Mouse (Mus musculus): ENCODE results near the gene Srms. TPM values are rescaled to one million over a fixed set of nuclear protein-coding genes. Genes with fewer than 3 reads are reported as not detected.

Srms gene
- 0.19 and 0.25 TPM in 2 replicates for polyA plus RNA-seq (2015; fragmentation: Nextera tagmentation; extraction: Ambion mirVana)

GRCm38 (mm10) chr2:181213021-181213445, at the start of gene Srms:
Gene Srms, minus strand, starts transcription at chr2:181213185.

GRCm38 (mm10) chr2:181241602-181242313, 28.8 kb upstream of the Srms start, which contains the start of gene Helz2:
Gene Helz2, minus strand, starts transcription at chr2:181242027.

GRCm38 (mm10) chr2:181219538-181220216, 6.7 kb upstream of the Srms start, which contains the start of gene Fndc11:
Gene Fndc11, plus strand, starts transcription at chr2:181220013.

GRCm38 (mm10) chr2:181202422-181202821, 10.6 kb downstream of the Srms start, which contains the start of gene Ptk6:
Gene Ptk6, minus strand, starts transcription at chr2:181202789.

GRCm38 (mm10) chr2:181187121-181188000, 25.6 kb downstream of the Srms start, which contains the start of gene Ppdpf:
Gene Ppdpf, plus strand, starts transcription at chr2:181187247.

GRCm38 (mm10) chr2:181156248-181157121, 56.5 kb downstream of the Srms start, which contains the start of gene Eef1a2:
Gene Eef1a2, minus strand, starts transcription at chr2:181157014.

Other genes starting within 250 kb of the Srms start
- 33.4 and 41.2 TPM in 2 replicates for gene Arfgap1, start 246.0 kb downstream of the Srms start, polyA plus RNA-seq (2015; fragmentation: Nextera tagmentation; extraction: Ambion mirVana)
- gene Col20a1, start 226.7 kb downstream of the Srms start, polyA plus RNA-seq (2015; fragmentation: Nextera tagmentation; extraction: Ambion mirVana) = 0.02 and 0.23 TPM in 2 replicates
- gene Chrna4, start 169.6 kb downstream of the Srms start, polyA plus RNA-seq (2015; fragmentation: Nextera tagmentation; extraction: Ambion mirVana) = 0.08 TPM in 1 of 2 replicates, not detected in the other
- gene Kcnq2, start 77.9 kb downstream of the Srms start, polyA plus RNA-seq (2015; fragmentation: Nextera tagmentation; extraction: Ambion mirVana) = 0.16 and 0.26 TPM in 2 replicates
- gene Eef1a2, start 56.2 kb downstream of the Srms start, polyA plus RNA-seq (2015; fragmentation: Nextera tagmentation; extraction: Ambion mirVana) = not detected in 2 replicates
- gene Ppdpf, start 25.9 kb downstream of the Srms start, polyA plus RNA-seq (2015; fragmentation: Nextera tagmentation; extraction: Ambion mirVana) = 102 and 117 TPM in 2 replicates
- not detected in 2 replicates for gene Ptk6, start 10.4 kb downstream of the Srms start, polyA plus RNA-seq (2015; fragmentation: Nextera tagmentation; extraction: Ambion mirVana)
- gene Fndc11, start 6.8 kb upstream of the Srms start, polyA plus RNA-seq (2015; fragmentation: Nextera tagmentation; extraction: Ambion mirVana) = 0.17 and 0.25 TPM in 2 replicates
- 2.2 and 2.5 TPM in 2 replicates for gene Helz2, start 28.8 kb upstream of the Srms start, polyA plus RNA-seq (2015; fragmentation: Nextera tagmentation; extraction: Ambion mirVana)
- gene Gmeb2, start 74.8 kb upstream of the Srms start, polyA plus RNA-seq (2015; fragmentation: Nextera tagmentation; extraction: Ambion mirVana) = 9.0 and 10.2 TPM in 2 replicates
- 0.11 TPM in 1 of 2 replicates, not detected in the other for gene Stmn3, start 101.3 kb upstream of the Srms start, polyA plus RNA-seq (2015; fragmentation: Nextera tagmentation; extraction: Ambion mirVana)
- 23.6 and 26.4 TPM in 2 replicates for gene Rtel1, start 106.6 kb upstream of the Srms start, polyA plus RNA-seq (2015; fragmentation: Nextera tagmentation; extraction: Ambion mirVana)
- gene Zgpat, start 151.7 kb upstream of the Srms start, polyA plus RNA-seq (2015; fragmentation: Nextera tagmentation; extraction: Ambion mirVana) = 14.8 and 15.3 TPM in 2 replicates
- gene Arfrp1, start 152.2 kb upstream of the Srms start, polyA plus RNA-seq (2015; fragmentation: Nextera tagmentation; extraction: Ambion mirVana) = 28.7 and 34.8 TPM in 2 replicates
- 9.8 and 12.2 TPM in 2 replicates for gene Lime1, start 166.9 kb upstream of the Srms start, polyA plus RNA-seq (2015; fragmentation: Nextera tagmentation; extraction: Ambion mirVana)
- 12.2 and 14.3 TPM in 2 replicates for gene Zbtb46, start 246.2 kb upstream of the Srms start, polyA plus RNA-seq (2015; fragmentation: Nextera tagmentation; extraction: Ambion mirVana)

Data from spleen, postnatal 0 days (tissue).